Mouse (Mus musculus) cerebellum, adult 2 months (tissue): ENCODE measurements around the gene Thap3.
A peak's percentile ranks its signal among the peaks of the same experiment; 100 is the strongest.

Experiments
- CTCF ChIP-seq: fragments of 200-500 bp; IDR thresholded peaks from 2 replicates; pipeline ENCODE4 v1.5.1; 2011; ENCODE audit warnings: low read depth, mild to moderate bottlenecking, control low read depth, low read length, moderate library complexity, borderline replicate concordance; ENCODE audit not compliant: insufficient read depth
- POLR2A ChIP-seq: fragments of 200-500 bp; IDR thresholded peaks from 2 replicates; pipeline ENCODE4 v1.6.1; 2011; ENCODE audit warnings: low read length, control low read depth, borderline replicate concordance; ENCODE audit not compliant: insufficient read depth

- TF ChIP-seq POLR2A (0 out of 2 replicates have a peak, but pooled peaks have one; percentile 21), CTCF (peak; percentile 16; the same call in 1 of the 2 replicates)
These were observed 2.9 kb downstream of the Thap3 start for GRCm38 (mm10) chr4:151985886-151986285.
